Mouse (Mus musculus): ENCODE measurements around the gene Crkl.

Crkl gene

DNA sequence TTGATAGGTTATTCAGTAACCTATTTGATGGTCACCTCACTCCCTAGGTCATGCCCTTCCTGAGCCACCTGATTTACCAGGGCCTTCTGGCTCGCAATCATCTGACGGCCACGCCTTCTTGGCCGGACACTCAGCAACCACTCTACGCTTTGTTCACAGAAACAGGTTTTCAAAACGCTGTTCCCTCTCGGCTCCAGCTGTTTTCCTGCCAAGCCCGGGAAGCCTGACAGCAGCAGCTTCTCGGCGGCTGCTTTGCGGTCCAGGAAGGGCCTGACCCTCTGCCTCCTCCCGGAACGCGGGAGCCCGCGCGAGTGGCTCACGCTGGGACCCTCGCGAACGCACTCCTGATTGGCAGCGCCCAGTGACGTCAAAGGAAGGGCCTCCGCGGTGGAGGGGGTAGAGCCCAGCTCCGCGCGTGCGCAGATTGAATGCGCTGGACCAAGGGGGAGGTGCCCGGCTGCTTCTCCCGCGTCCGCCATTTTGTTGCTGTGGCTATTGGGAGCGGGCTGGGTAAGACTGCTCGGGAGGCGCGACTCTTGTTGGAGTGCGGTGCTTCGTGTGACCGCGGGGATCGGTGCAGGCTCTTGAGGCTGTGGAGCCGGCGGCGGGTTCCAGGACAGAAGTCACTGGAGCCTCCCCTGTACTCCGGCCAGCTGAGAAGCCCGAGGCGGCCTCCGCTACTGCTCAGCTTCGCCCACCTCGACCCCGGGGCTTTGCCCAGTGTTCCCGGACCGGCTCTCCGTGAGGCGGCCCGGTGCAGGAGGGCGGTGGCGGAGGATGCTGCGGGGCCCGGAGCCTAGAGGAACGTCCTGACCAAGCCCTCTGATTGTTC is at the start of gene Crkl:
Crkl (plus strand) TSS at position 447 of the 832 bp plus-strand sequence.
- DNase-seq, result peak; percentile 99

- peak; percentile 61 for DNase-seq
Observed at GRCm38 (mm10) chr16:17402855-17403254, 48.9 kb upstream of the Crkl start.

GRCm38 (mm10) chr16:17405271-17405696 is 46.5 kb upstream of the Crkl start:
- DNase-seq, result peak; percentile 72

DNA sequence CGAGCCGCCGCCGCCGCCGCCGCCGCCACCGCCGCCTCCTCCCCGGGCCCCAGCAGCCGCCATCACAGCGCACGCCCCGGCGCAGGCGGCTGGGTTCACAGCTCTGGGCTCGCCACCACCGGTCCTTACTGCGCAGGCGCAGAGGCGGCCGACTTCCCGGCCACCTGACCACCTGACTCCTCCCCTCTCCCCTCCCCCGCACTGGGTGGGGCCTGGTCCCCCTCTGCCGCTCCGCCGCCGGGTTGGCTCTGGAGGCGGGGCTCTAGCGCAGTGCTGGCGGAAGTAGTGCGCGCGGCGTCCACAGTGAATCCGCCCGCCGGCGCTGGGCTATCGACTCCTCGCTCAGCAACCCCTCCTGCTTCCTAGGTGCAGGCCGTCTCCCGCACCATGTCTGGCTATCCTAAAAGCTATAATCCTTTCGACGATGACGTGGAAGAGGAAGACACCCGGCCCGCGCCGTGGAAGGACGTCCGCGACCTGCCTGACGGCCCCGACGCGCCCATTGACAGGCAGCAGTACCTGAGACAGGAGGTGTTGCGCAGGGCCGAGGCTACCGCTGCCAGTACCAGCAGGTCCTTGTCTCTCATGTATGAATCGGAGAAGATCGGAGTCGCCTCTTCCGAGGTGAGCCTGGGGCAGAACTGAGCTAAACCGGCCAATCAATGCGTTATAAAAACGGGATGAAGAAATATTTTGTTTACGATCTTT is 45.9 kb upstream of the Crkl start, which contains the start of the genes Snap29 and Pi4ka:
Snap29 (plus strand) TSS at position 251 of the 708 bp plus-strand sequence.
Pi4ka (minus strand) TSS at position 579 of the 708 bp plus-strand sequence.
- DNase-seq, result peak; percentile 100

- peak; percentile 2 for DNase-seq
Observed at GRCm38 (mm10) chr16:17406512-17407231, 45.1 kb upstream of the Crkl start.

GRCm38 (mm10) chr16:17409046-17409445 is 42.7 kb upstream of the Crkl start:
- DNase-seq, result no peak

DNA sequence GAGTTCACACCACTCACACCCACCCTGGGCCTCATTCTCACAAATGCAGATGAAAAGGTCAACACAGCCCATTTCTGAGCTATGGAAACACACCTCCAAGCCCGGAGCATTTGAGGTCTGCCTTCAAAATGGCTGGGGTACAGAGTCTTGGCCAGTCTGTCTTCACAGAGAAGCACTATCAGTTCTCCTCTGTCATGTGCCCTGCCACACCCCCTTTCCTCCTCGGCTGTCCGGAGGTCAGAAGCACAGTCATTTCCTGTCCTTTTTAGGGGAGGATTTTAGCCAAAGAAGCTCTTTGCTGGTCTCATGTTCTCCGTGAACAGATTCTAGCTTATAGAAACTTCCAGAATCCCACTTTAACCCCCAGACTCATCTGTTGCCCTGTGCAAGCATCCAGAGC is 41.6 kb upstream of the Crkl start:
- DNase-seq, result no peak

DNA sequence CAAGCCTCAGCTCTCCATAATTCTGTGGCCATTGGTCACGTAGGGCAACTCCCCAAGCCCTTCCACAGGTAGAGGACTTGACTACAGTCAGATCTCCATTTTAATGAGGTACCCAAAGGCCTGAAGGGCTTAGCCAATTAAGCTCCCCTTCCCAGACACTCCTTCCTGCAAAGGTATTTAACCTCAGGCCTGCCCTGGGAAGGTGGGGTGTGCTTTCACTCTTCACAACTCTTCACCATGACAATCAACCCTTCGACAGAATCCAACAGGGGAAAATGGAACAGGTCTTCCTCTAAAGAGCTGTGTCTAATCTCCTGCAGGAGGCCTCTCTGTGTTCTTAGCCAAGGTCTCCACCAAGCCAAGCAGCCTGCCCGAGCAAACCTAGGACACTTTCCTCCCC is 28.8 kb upstream of the Crkl start:
- DNase-seq, result no peak

GRCm38 (mm10) chr16:17432576-17432975 is 19.2 kb upstream of the Crkl start:
- DNase-seq, result no peak

GRCm38 (mm10) chr16:17452373-17452715 is 557 bp downstream of the Crkl start:
- DNase-seq, result no peak

DNA sequence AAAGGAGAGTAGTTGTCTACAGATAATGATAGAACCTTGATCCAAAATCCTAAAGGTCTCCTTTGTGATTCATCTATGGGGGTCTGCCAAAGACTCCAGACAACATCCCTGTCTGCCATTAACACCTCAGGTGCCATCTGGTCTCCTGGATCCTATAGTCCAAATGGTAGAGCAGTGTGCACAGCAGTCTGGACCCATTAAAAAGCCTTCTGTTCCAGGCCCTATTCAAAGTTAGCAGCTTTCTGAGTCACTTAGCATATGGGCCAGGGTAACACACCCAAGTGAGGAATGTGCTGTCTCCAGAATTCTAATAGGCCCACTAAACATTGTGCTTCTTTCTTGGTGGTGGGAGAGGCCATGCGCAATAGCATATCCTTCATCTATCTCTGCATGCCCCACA is 5.1 kb downstream of the Crkl start:
- no peak for DNase-seq

GRCm38 (mm10) chr16:17460254-17460653 is 8.5 kb downstream of the Crkl start:
- peak; percentile 65 for DNase-seq

- no peak for DNase-seq
Observed at GRCm38 (mm10) chr16:17461596-17461995, 9.8 kb downstream of the Crkl start.

- no peak for DNase-seq
Observed at GRCm38 (mm10) chr16:17463184-17463583, 11.4 kb downstream of the Crkl start.

DNA sequence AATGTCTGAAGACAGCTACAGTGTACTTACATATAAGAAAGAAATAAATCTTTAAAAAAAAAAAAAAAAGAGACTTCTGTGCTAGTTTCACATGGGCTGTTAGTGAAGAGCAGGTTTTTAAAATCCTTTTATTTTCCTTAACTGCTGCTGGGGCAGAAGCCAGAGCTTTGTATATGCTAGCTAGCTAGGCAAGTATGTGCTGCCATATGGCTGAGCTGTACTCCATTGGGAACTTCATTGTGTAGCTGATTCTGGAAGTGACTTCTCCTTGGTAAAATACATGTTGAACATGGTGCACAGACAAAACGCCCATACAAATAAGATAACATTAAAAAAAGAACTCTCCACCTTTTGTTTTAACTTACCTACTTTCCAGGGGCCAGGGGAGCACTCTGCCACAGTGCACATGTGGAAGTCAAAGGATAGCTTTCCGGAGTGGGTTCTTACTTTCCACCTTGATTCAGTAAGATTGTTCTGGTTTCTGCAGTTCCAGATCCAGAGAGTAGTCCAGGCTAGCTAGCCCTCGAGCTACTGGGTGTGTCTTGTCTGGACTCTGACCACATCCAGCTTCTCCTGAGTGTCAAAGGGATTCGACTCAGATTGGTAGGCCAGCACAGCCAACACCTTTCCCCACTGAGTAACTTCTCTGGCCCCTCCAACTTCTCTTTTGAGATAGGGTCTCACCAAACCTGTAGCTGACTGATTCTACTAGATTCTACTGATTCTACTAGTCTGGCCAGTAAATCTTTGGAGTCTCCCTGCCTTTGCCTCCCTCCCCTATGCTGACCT is 15.3 kb downstream of the Crkl start:
- DNase-seq, result no peak

- DNase-seq, result no peak
Observed at GRCm38 (mm10) chr16:17472498-17472897, 20.7 kb downstream of the Crkl start.

DNA sequence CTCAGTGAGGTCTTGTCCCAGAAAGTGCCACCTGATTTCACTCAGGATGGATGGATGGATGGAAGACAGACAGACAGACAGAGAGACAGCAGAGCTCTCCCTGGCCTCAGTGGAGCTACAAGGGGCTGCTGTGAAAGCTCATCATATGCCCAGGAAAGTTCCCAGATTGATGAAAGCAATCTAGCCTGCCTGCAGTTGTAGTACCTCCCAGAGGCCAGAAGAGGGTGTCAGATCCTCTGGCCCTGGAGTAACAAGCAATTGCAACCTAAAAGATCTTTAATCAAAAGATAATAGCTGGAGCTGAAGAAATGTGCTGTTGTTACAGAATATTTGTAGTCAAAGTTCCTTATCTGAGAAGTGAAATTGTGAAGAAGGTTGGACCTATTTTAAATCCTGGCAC is 22.3 kb downstream of the Crkl start:
- peak; percentile 44 for DNase-seq

GRCm38 (mm10) chr16:17474761-17475160 is 23.0 kb downstream of the Crkl start:
- peak; percentile 44 for DNase-seq

DNA sequence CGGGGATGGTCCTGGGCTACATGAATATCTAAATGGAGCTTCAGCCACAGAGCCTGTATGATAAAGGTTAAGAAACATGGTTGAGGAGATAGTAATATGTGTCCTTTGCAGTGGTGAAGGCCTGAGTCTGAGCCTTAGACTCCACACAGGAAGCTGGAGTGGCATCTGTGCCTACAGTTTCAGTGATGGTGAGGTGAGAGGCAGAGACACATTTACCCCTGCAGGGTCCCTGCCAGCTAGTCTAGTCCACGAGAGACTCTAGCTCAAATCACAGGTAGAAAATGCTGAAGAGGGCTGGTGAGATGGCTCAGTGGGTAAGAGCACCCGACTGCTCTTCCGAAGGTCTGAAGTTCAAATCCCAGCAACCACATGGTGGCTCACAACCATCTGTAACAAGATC is 23.5 kb downstream of the Crkl start:
- no peak for DNase-seq

- DNase-seq, result no peak
Observed at GRCm38 (mm10) chr16:17478331-17478943, 26.6 kb downstream of the Crkl start.

DNA sequence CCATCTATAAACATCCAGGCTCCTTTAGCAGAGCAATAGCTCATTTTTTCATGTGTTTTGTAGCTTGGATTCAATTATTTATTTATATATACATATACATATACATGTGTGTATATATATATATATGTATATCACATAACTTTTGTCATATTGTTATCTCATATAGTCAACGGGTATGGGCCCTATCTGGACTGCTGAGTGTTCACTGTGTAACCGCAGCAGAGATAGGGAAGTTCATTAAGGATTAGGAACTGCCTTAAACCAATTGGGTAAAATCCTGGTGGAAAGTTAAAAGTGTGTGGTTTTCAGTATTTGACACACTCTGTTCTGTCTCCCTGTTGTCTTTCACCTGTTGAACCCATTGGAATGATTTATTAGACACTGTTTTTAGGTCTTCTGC is 29.7 kb downstream of the Crkl start:
- no peak for DNase-seq

- peak; percentile 50 for DNase-seq
Observed at GRCm38 (mm10) chr16:17486505-17486904, 34.7 kb downstream of the Crkl start.
